Mouse (Mus musculus): ENCODE results near the gene Arid3a.
A peak's percentile ranks its signal among the peaks of the same experiment; 100 is the strongest.
"Not testable (repeated sequence)": the region's sequence is repeated elsewhere in the genome, so short reads cannot be mapped to it uniquely, and the experiment has no call there.

Gene Arid3a

DNA sequence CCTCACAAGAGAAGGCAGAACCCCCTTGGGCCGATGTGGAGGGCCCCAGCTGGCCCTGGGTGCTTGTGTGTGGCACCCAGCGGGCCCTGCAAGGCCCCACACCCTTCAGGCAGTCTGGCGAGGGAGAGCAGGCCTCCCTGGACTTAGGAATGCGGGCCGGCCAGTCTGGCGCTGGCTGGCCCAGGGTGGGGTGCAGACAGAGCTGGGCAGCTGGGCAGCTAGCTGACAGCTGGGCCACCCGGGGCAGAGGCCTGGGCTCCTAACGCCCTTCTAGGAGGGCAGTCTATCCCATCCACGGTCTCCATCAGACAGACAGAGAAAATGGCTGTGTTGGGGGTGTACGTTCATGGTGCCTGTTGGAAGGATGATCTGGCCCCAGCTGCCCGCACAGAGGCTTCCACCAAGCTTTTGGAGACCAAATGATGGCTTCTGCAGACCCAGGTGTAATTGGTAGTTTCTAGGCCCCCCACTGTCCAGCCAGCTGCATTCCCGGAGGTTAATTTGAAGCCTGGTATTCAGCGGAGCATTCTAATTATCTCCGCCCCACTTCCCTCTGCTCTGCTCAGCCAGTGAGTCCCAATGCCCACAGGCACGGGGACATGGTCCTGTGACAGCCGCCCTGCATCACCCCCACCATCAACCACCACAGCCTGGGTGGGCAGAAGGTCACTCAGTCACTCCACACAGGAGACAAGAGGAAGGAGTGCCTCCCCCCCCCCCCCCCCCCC, 18.8 kb downstream of the Arid3a start:
- DNase-seq (ENCODE audit: extremely low spot score, low read depth, low spot score), result no peak

DNA sequence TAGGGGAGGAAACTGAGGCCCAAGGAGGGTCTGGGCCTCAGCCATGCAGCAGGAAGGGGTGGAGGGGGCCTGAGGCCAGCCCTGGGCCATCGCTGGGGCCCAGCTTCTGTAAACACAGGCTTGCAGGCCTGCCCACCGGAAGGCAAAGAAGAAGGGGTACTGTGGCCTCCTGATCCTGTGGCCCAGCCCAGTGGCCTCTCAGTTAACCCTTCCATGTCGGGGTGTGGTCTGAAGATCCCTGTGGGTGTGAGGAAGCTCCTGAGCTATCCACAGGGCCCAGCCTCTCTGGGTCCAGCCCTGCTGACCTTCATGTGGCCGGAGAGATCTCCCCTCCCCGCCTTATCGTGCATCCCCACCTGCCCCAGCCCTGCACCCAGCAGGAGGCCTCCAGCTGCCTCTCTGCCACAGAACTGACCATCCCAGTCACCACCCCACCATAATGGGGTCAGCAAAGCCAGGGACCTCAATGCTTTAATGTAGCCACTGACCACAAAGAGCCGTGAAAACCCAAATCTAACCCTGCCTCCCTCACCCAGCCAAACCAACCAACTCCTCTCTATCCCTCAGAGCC, 20.0 kb downstream of the Arid3a start:
- no peak for DNase-seq (ENCODE audit: extremely low spot score, low read depth, low spot score)

DNA sequence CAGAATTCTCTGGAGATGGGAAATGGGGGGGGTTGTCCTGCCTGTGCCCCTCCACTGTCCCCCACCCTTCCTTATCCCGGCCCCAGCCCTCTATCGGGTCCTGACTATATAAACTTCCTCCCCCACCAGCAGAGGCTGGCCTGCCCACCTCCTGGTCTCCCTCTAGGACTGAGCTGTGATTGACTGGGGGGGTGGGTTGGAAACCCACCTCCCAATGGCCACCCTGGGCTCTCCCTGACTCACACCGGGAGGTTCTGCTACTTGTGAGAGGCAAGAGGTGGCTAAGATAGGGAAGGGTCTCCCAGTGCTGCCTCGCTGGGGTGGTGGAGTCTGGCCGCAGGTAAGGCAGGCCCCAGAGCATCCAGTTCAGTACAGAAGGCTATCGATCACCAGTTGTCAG, 20.7 kb downstream of the Arid3a start:
- DNase-seq (ENCODE audit: extremely low spot score, low read depth, low spot score), result no peak

DNA sequence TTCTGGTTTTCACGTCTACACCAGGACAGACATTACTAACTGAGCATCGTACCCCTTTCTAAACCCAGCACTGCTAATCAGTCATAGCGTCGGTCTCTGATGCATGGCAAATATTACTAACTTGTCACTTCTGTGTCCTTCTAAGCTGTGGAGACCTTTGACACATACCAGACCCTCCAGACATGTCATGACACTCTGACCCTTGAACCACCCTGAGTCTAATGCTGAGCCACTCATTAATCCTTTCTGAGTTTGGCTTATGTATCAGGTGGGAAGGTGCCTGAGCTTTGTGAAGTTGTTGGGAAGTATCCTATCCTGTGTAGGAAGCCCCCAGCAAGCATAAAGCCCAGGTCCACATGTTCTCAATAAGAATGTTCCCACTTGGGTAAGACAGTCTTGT, 23.0 kb downstream of the Arid3a start:
- DNase-seq (ENCODE audit: extremely low spot score, low read depth, low spot score), result no peak

DNA sequence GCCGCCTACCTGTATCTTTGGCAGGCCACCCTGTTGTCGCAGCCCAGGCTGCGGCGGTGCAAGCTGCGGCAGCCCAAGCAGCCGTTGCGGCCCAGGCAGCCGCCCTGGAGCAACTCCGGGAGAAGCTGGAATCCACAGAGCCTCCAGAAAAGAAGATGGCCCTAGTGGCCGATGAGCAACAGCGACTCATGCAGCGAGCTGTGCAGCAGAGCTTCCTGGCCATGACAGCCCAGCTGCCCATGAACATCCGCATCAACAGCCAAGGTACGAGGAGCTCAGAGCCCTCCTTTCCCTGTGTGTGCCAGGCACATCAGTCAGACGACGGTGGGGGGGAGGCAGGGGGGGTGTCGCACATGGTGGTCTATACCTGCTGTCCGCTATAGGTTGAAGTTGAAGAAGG, 23.8 kb downstream of the Arid3a start:
- DNase-seq (ENCODE audit: extremely low spot score, low read depth, low spot score), result no peak

DNA sequence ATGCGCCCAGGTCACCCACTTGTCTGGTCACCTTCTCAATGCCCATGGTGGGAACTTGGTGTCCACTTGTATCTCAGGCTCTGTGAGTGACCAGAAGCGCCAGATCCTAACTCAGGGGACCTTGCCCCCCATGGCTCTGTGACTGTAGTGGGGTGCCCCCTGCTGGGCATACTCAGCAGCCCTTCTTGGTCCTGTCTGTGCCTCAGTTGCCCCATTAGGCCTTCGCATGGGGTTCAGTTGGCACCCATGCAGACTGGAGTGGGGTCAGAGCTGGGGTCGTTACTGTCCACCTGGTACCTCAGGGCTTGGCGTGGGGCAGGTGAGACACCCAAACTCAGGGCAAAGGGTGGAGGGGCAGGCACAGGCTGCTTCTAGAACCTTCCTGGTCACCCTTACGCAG, 27.1 kb downstream of the Arid3a start:
- DNase-seq (ENCODE audit: extremely low spot score, low read depth, low spot score), result no peak

DNA sequence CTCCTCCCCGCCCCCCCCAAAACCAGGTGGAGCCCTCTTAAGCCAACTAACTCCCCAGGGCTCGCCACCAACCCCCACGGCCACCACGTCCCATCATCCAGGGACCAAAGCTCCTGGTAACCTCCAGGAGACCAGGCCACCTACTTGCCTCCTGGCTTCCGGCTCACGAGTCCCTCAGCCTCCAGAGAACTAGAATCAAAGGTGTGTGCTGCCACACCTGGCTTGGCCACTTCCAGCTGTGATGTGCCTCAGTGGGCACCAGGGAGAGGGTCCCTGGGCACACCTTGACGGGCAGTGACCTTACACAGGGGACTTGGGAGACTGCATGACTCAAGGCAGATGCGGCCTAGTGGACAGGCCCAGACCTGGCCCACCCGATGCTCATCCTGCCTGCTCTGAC, 28.8 kb downstream of the Arid3a start:
- no peak for DNase-seq (ENCODE audit: extremely low spot score, low read depth, low spot score)

DNA sequence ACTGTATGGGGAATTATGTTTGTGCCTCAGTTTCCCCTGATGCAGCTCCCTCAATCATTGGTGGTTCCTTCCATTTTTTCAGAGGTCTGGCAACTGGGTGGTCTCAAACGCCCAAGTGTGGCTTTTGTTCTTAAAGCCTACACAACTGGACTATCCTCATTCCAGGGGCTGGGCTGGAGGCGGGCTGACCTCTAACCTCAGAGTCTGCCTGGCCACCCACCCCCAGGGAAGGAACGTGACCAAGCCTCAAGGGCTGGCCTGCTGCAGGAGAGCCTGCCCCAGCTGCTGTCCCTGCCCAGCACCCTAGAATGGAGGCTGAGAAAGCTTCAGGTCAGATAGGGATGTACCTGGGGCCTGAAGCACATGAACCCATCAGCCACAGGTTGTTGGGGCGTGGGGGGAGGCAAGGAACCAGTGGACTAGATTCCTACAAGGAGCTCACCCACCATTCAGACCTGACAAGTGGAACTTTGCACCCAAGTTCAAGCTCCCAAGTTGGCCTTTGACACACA, 29.9 kb downstream of the Arid3a start:
- no peak for DNase-seq (ENCODE audit: extremely low spot score, low read depth, low spot score)

DNA sequence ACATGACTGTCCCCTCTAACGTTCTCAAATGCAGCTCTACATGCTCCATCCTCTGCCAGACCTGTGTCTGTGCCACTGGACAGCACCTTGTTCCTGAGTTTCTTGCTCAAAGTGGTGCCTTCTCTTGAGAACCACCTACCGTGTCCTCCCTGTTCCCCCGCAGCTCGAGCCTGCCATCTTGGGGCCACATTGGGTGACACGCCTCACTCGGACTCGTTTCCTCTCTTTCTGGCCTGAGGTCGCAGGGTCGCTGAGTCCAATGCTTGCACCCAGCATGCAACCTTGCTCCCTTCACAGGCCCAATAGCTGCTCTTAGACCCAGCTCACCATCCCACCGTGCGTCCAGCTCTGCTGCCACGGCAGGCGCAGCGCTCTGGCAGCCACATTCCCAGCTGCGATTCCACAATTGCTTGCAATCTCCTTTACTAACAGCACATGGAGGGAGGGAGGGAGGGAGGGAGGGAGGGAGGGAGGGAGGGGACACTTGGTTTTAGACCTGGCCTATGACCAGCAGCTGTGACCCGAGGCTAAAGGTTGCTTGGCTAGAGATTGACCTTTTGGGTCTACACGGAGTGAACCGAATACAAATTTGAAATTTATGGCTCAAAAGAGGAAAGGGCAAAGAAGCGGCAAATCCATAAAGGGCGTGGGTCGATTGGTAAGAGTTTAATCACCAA, 31.4 kb downstream of the Arid3a start:
- no peak for DNase-seq (ENCODE audit: extremely low spot score, low read depth, low spot score)

DNA sequence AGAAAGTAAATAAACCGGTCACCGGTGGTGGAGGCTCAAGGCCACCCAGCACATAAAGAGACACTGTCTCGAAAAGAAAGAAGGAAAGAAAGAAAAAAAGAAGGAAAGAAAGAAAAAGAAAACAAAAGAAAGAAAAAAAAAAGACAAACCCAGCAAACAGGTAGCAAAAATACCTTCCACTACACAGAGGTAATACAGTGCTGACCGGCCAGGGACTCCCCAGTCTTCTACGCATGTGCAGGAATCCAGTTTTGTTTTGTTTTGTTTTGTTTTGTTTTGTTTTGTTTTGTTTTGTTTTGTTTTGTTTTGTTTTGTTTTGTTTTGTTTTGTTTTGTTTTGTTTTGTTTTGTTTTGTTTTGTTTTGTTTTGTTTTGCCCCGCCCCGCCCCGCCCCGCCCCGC, 32.6 kb downstream of the Arid3a start:
- not testable (repeated sequence) for DNase-seq (ENCODE audit: extremely low spot score, low read depth, low spot score)

DNA sequence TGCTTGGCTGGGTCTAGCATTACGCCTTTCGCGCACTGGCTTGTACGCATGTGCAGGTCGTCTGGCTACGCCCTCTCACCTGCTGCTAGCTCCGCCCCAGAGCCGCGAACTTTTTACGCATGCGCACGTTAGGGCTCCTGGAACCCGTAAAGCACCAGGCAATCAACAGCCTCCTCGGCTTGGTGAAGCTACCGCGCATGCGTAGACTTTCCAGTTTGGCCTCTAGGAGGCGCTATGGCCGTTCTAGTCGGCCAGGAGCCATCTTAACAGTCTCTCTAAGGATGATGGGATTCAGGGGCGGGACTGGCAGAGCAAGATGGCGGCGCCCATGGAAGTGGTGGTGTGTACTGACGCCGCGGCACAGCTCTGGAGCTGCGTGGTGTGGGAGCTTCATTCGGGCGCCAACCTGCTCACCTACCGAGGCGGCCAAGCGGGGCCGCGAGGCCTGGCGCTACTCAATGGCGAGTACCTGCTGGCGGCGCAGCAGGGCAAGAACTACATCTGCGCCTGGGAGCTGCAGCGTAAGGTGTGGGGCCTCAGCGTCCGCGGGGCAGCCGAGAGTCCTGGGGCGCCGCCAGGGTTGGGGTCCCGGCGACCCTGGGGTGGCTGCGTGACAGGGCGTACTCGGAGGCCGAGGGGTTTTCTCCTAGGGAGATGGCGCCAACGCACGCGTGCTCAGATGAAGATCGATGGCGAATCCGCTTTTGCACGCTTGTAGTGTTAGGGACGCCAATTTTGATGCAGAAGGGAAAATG, 33.2 kb downstream of the Arid3a start, which contains the start of gene Wdr18:
Gene Wdr18 (plus strand): TSS at position 306 of the 755 bp plus-strand sequence.
- DNase-seq (ENCODE audit: extremely low spot score, low read depth, low spot score), result peak; percentile 100

DNA sequence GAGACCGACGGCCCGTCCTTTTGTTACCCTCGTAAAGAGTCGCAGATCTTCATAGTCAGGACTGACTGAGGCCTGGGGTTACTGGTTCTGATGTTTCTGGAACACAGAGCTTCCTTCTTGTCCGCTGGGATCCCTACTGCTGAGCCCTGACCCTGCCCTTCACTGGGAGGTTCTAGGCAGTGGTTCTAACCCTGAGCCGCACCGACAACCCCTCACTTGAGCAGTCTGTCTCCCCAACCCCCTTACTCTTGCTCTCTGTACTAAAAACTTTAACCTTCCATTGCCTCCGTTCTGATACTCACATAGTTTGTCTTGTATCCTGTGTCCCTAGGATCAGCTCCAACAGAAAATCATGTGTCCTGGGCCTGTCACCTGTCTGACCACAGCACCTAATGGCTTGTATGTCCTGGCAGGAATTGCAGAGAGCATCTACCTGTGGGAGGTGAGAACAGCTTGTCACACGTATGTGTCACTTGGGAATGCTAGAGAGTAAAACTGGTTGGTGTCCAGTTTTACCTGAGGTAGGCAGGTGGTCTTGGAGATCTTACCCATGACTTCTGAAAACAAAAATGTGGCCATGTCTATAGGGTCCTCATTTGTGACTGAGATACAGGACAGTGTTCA, 33.9 kb downstream of the Arid3a start:
- no peak for DNase-seq (ENCODE audit: extremely low spot score, low read depth, low spot score)

DNA sequence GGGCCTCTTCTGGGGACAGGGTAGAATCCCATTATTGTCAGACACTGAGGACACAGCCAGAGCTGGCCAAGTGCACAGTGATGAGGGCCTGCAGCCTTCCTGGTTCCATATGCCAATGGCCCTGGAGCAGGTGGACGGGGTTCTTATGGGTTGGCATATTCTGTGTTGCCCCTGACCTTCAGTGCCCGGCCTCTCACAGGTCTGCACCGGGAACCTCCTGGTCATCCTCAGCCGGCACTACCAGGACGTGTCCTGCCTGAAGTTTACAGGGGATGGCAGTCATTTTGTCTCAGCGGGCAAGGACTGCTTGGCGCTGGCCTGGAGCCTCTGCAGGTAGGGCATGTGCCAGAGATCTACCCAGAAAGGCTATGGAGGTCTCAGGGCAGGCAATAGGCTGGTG, 37.9 kb downstream of the Arid3a start:
- DNase-seq (ENCODE audit: extremely low spot score, low read depth, low spot score), result no peak

DNA sequence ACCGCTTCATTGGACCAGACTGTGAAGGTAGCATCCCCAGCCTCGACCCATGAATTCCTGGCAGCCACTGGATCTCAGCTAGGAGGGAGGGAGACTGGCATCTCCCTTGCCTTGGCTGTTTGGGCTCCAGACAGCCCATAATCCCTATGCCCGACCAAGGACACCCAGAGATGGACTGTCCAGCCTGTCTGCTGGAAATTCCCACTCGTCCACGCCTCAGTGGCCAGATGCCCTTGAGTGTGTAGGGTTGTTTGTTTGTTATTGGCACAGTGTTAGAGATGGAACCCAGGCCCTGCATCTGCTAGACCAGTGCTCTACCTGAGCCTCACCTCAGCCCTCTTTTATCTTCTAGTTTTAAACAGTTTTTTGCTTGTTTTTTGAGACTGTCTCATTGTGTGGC, 38.5 kb downstream of the Arid3a start:
- no peak for DNase-seq (ENCODE audit: extremely low spot score, low read depth, low spot score)

DNA sequence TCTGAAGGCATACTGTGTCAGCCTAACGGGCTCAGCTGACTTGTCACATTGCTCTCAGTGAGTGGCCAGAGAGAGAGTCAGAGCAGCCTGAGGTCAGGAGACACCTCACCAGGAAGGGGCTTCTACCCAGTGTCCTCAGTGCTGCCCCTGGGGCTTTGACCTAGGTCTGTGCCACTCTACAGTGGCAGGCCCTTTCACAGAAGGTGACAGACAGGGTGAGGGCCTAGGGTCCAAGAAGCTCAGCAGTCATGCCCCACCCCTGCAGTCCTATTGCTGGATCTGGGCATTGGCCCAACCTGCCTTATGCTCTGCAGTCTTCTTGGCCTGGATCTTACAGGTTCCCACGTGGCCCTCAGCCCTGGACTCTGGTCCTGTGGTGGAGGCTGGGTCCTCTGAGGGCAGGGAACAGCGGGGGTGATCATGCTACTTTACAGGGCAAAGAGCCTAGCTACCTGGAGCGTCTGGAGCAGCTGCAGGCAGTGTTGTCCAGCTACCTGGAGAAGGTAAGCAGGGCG, 40.1 kb downstream of the Arid3a start:
- no peak for DNase-seq (ENCODE audit: extremely low spot score, low read depth, low spot score)

DNA sequence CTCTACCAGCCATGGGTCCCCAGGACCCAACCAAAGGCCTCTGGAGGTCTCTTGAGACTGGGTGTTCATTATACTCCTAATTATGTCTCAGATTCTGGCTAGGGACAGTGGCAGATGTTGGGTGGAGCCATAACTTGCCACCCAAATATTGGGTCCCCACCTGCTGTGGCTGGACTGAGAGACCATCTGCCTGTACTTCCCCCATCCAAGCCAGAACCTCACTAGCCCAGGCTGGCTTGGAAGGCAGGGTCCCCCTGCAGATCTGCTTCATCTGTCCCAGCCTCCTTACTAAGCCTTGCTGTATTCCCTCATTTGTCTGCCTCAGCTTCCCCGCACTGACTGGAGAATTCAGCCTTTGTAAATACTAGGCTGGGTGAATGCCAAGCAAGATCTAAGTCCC, 41.3 kb downstream of the Arid3a start:
- no peak for DNase-seq (ENCODE audit: extremely low spot score, low read depth, low spot score)

DNA sequence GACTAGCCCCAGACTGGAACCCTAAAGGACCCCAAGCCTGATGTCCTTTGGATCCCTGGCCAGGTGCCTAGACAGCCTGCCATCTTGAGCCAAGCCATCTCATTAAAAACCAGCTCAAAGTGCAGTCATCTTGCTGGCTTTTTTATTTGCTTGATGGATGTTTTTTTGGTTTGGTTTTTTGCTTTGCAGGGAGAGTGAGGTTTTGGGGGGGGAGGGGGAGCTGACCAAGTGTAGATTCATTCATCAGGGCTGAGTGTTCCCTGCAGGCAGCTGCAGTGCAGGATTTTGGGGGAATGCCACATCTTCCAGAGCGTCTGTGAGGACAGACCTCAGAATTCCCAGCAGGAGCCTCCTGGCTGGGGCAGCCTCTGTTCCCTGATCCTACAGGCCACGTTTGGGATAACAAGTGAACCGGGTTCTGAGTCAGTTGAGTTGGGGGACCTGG, 42.3 kb downstream of the Arid3a start:
- no peak for DNase-seq (ENCODE audit: extremely low spot score, low read depth, low spot score)

DNA sequence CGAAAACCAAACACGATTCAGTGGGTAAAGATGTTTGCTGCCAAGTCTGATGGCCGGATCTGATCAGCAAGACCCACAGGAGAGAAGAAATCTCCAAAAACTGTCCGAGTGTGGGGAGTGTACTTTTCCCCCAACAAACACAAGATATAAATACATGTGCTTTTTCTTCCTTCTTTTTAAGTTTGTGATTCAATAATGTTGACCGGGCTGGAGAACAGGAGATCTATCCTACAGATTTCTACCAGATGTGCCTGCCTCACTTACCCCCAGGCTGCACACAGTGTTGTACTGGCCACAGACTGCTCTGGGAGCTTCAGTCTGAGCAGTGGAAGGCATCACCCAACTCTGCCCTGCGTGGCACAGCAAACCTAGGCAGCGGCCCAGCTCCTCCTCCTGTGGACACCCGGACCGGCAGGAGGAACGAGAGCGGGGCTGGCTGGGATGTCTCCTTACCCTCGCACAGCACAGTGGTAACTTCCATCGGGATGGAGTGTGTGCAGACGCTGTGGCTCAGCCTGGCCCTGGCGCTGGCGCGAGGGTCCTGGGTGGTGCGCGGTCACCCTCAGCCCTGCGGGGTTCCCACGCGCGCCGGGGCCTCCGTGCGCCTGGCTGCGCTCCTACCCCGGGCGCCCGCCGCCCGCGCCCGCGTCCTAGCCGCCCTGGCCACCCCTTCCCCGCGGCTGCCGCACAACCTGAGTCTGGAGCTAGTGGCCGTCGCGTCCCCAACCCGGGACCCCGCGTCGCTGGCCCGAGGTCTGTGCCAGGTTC, 43.8 kb downstream of the Arid3a start, which contains the start of gene Grin3b:
Gene Grin3b (plus strand): TSS at position 301 of the 768 bp plus-strand sequence.
- DNase-seq (ENCODE audit: extremely low spot score, low read depth, low spot score), result no peak

DNA sequence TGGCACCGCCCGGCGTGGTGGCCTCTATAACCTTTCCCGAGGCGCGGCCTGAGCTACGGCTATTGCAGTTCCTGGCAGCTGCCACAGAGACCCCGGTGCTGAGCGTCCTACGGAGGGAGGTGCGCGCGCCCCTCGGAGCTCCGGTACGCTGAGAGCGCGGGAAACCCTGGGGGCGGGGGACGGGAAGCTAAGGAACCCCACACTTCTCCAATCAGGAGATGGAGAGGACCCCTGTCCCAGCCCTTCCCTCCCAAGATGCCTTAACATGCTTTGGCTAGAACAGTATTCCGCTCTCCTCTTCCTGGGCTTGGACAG, 44.3 kb downstream of the Arid3a start:
- DNase-seq (ENCODE audit: extremely low spot score, low read depth, low spot score), result no peak

DNA sequence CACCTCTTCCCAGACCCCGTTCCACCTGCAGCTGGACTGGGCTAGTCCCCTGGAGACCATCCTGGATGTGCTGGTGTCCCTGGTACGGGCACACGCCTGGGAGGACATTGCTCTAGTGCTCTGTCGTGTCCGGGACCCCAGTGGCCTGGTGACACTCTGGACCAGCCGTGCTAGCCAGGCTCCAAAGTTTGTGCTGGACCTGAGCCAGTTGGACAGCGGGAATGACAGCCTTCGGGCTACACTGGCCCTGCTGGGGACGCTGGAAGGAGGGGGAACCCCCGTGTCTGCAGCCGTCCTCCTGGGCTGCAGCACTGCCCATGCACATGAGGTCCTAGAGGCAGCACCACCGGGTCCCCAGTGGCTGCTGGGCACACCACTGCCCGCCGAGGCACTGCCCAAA, 46.0 kb downstream of the Arid3a start:
- DNase-seq (ENCODE audit: extremely low spot score, low read depth, low spot score), result no peak
